Mouse (Mus musculus) liver, embryonic 12.5 days (tissue): Measurements from ENCODE around the gene Sppl2c. TPM values are rescaled to one million over a fixed set of nuclear protein-coding genes. Genes with fewer than 3 reads are reported as not detected.

Experiments used
- ATAC-seq: fragments of 200-750 bp; cut with Nextera tagmentation; 2 replicates; pipeline ENCODE4 v1.8.0; 2017; ENCODE audit warnings: moderate number of reproducible peaks, mild to moderate bottlenecking, moderate library complexity
- H3K27ac ChIP-seq: fragments of 300-500 bp; sonication (generic); 2 replicates; pipeline ENCODE4 v1.5.1; 2016; ENCODE audit warnings: mild to moderate bottlenecking
- H3K27me3 ChIP-seq: fragments of 300-500 bp; sonication (generic); replicated peaks from 2 replicates; pipeline ENCODE4 v1.6.1; 2016; ENCODE audit warnings: mild to moderate bottlenecking, moderate library complexity
- H3K36me3 ChIP-seq: fragments of 300-500 bp; sonication (generic); 2 replicates; pipeline ENCODE4 v1.6.1; 2016; ENCODE audit warnings: mild to moderate bottlenecking, moderate library complexity
- H3K4me1 ChIP-seq: fragments of 300-500 bp; sonication (generic); 2 replicates; pipeline ENCODE4 v1.6.1; 2016
- H3K4me2 ChIP-seq: fragments of 300-500 bp; sonication (generic); 2 replicates; pipeline ENCODE4 v1.6.1; 2016; ENCODE audit warnings: mild to moderate bottlenecking, moderate library complexity
- H3K4me3 ChIP-seq: fragments of 300-500 bp; sonication (generic); 2 replicates; pipeline ENCODE4 v1.5.1; 2016; ENCODE audit warnings: mild to moderate bottlenecking, moderate library complexity
- H3K9ac ChIP-seq: fragments of 300-500 bp; sonication (generic); 2 replicates; pipeline ENCODE4 v1.6.1; 2016; ENCODE audit warnings: mild to moderate bottlenecking, moderate library complexity
- H3K9me3 ChIP-seq: fragments of 300-500 bp; sonication (generic); replicated peaks from 2 replicates; pipeline ENCODE4 v1.6.1; 2016; ENCODE audit warnings: mild to moderate bottlenecking, moderate library complexity
- WGBS: fragments of 180-500 bp; shearing (Covaris S2); methylation state at CpG from one replicate; pipeline ENCODE4 v1.1.7; 2016; ENCODE audit not compliant: insufficient replicate concordance; 5-methylcytosine and 5-hydroxymethylcytosine counted together
- polyA plus RNA-seq: library from polyadenylated mRNA; unstranded; fragments of >200 nt; fragmentation: Nextera tagmentation; extraction: Ambion mirVana; gene quantifications from 2 replicates; pipeline ENCODE4 v1.2.1, GENCODE M21; 2016

The Sppl2c gene
- polyA plus RNA-seq, 1 experiment from 2014 or later = not detected

DNA sequence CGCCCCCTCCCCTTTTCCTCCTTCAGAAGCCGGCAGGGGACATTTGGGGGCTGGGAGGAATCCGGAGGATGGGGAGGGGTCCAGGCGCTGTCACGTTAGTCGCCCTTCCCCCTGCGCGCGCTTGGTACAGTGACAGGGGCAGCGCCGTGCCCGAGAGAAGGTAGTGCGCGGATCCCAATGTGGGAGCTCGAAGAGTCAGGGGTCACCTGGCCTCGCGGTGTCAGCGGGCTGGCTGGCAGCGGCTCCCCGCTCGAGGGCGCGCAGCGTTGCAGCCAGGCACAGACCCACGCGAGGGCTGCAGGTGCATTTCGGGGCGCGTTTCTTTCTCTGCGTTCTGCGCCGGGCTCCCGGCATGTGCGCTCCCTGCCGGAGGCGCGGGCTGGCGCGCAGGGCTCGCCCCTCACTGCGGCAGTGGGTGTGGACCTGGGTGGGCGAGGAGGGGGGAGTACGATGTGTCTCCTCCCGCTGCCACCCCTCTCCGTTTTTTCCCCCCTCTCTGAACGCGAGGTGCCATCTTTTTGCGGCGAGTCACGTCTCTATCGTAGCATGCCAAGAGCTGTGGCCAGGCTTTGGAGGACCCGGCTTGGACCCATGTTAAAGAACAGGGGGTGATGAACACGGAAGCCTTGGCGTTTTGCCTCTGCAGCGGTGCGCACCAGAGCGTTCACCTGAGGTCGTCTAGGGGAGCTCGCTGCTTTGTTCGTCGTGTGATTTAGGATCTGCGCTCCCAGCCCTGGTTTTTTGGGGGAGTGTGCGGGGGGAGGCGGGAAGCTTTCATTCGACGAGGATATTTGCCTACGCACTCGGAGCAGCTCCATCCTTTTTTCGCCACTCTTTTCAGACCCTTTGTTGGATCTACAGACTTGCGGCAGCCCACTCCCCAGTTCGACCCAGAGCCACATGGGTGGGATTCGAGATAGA is 46.3 kb downstream of the Sppl2c start:
- H3K27ac ChIP-seq = no peak overlapping the region
- peak overlapping the region; percentile 85 for H3K4me2 ChIP-seq
- WGBS = 2% methylated on average over 70 of the region's 72 CpGs
- no peaks in the 10 kb centered on the region for H3K36me3 ChIP-seq
- ATAC-seq = no peak
- H3K9ac ChIP-seq = no peak overlapping the region
- H3K27me3 ChIP-seq = peaks cover 97% of the 10 kb centered on the region
- H3K4me3 ChIP-seq = peak overlapping the region; percentile 59
- no peaks in the 10 kb centered on the region for H3K9me3 ChIP-seq
- H3K4me1 ChIP-seq = peaks cover 14% of the 10 kb centered on the region

DNA sequence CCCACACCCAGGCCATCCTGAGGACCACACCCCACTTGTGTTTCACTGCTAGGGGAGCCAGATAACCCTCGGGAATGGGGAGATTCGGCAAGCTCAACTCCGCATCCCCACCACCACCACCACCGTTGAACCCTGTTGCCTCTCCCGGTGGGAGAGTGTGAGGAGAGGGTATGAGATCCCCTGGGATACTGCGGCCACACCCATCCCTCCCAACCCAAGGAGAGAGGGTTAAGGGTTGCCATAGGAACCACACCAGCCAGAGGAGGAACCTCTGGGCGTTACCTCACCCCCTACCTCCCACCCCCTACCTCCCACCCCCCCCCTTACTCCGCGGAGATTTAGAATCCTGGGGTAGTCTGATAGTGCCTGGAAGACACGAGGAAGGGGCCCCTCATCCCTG is 47.0 kb downstream of the Sppl2c start:
- no peak for ATAC-seq
- H3K9me3 ChIP-seq = no peaks in the 10 kb centered on the region
- H3K36me3 ChIP-seq = no peaks in the 10 kb centered on the region
- peaks cover 94% of the 10 kb centered on the region for H3K27me3 ChIP-seq
- H3K4me2 ChIP-seq = no peak overlapping the region
- H3K4me1 ChIP-seq = peaks cover 14% of the 10 kb centered on the region
- H3K27ac ChIP-seq = no peak overlapping the region
- H3K9ac ChIP-seq = no peak overlapping the region
- 2% methylated on average over 8 of the region's 10 CpGs for WGBS
- no peak overlapping the region for H3K4me3 ChIP-seq

DNA sequence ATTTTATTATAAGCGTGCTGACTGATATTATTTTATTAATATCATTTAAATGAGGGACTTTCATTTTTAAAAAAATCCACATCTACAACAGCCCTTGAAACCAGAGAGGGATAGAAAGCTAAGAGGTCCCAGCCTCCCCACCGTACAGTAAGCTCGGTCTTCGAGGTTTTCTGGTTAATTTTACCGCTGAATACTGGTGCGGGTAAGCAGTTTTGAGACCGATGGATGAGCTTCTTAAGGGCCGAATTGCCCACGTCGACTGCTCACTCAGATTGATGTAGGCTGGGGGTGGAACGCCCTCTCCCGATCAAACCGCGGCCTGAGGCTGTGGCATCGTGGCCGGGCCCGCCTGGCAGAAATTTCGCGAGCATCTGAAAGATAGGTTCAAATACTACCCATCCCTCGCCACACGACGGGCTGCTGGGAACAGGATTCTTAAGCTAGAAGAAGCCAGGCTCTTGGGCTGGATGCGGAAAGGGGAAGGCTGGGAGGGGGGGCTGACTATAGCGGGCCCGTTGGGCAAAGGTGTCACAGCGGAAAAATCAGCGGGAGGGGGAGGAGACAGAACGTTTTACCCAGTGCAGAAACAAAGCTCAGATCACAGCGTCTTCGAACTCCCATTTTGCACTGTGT is 47.6 kb downstream of the Sppl2c start:
- Histone ChIP-seq H3K4me1 (peaks cover 14% of the 10 kb centered on the region), H3K36me3 (no peaks in the 10 kb centered on the region), H3K27me3 (peaks cover 90% of the 10 kb centered on the region), H3K9me3 (no peaks in the 10 kb centered on the region), H3K27ac (no peak overlapping the region), H3K4me3 (no peak overlapping the region), H3K4me2 (no peak overlapping the region), H3K9ac (no peak overlapping the region)
- WGBS = 5% methylated on average over 30 of the region's 30 CpGs
- ATAC-seq = no peak

DNA sequence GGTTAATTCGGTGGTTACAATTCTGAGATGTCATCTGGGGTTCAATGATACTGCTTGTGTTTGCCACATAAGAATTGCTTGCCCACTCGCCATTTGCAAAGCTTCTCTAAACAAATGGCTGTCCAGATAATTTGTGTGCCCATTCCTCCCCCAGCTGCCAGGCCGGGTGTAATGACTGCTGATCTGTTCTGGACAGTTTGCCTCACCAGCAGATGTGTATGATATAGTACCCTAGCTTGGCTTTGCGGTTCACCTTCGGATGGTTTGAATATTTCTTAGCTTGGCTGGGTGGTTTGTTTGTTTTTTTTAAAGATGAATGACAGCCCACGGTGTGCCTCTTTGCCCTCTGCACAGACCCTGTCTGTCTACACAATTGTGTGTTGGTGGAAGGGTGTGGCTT is 48.6 kb downstream of the Sppl2c start:
- 45% methylated on average over 6 of the region's 6 CpGs for WGBS
- no peak overlapping the region for H3K4me2 ChIP-seq
- ATAC-seq = no peak

DNA sequence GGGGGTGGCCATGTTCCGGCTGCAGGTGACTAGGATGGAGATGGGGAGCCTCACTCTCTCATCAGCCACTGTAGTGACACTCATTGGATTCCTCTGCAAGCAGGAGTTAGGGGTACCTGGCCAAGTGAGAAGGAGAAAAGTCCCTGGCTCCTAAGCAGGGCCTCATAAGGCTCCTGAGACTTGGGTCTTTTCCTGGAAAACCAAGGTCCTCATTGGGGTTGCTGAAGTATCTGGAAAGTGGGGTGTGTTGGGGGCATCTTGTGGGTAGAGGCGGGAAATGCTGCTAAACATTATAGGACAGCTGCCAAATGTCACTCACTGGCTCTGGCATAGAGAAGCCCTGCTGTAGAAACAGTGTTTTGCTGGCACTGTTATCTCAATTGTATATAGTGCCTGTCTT is 49.8 kb downstream of the Sppl2c start:
- no peak overlapping the region for H3K4me3 ChIP-seq

More for the DNA sequence above, 48.6 kb downstream of the Sppl2c start:
- Histone ChIP-seq H3K4me1 (peaks cover 14% of the 10 kb centered on the region), H3K36me3 (no peaks in the 10 kb centered on the region), H3K4me3 (no peak overlapping the region), H3K27me3 (peaks cover 80% of the 10 kb centered on the region), H3K27ac (no peak overlapping the region), H3K9me3 (no peaks in the 10 kb centered on the region), H3K9ac (no peak overlapping the region)

DNA sequence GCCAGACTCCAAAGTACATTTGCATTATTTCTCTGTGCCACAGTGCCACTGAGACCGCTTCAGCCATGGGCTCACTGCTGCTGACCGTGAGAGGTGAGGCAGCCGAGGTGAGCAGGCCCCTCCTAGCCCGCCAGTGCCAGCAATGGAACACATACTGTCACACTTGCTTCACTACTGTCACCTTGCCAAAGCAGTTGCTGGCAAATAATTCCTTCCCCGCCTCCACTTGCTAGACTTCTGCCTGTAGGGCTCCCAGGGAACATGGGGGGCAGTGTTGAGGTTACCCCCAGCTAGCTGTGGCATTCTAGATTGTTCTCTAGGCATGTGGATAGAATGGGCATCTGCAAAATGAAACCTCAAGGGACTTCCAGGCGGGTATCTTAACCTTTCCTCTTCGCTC is 51.1 kb downstream of the Sppl2c start:
- H3K4me2 ChIP-seq = no peak overlapping the region
- H3K9me3 ChIP-seq = no peaks in the 10 kb centered on the region
- no peak for ATAC-seq
- H3K4me3 ChIP-seq = no peak overlapping the region
- peaks cover 55% of the 10 kb centered on the region for H3K27me3 ChIP-seq
- peaks cover 4% of the 10 kb centered on the region for H3K4me1 ChIP-seq
- no peaks in the 10 kb centered on the region for H3K36me3 ChIP-seq
- WGBS = 52% methylated on average over 7 of the region's 7 CpGs
- H3K27ac ChIP-seq = no peak overlapping the region
- H3K9ac ChIP-seq = no peak overlapping the region

More for the DNA sequence above, 49.8 kb downstream of the Sppl2c start:
- H3K27ac ChIP-seq = no peak overlapping the region
- H3K4me2 ChIP-seq = no peak overlapping the region
- H3K4me1 ChIP-seq = peaks cover 14% of the 10 kb centered on the region
- no peaks in the 10 kb centered on the region for H3K36me3 ChIP-seq
- H3K9ac ChIP-seq = no peak overlapping the region
- no peak for ATAC-seq
- WGBS = 46% methylated on average over 2 of the region's 2 CpGs
- no peaks in the 10 kb centered on the region for H3K9me3 ChIP-seq
- peaks cover 68% of the 10 kb centered on the region for H3K27me3 ChIP-seq

DNA sequence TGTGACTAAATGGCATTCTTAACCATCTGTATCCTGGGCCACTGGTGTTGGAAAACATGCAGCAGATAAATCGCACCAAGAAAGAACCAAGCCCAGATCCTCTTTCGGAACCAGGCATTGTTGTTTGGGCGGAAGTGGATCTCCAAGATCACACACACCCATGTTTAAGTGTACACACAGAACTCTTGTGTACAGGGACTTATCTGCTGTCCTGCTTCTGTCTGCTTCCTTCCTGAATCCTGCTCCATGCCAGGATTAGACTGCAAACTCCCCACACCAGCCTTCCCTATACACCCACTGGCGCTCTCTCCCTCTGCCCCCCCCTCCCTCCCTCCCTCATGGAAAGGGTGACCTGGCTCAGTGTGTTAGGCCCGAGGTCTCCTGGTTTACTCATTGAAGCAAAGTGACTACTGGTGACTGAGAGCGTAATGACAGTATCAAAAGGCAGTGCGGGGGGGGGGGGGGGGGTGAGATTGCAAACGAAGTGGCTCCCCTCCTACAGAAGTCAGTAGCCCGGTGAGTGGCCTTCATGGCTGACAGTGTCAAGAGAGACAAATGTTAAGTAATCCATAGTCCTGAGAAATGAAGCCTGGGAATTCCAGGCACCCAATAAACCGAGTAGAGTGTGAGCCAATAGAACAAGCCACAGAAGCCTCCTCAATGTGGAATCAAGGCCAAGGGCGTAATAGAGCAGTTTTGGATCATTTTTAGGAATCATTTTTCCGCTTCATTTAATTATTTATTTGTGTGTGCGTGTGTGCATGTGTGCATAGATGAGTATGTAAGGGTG is 52.0 kb downstream of the Sppl2c start:
- H3K9me3 ChIP-seq = no peaks in the 10 kb centered on the region
- H3K4me2 ChIP-seq = no peak overlapping the region
- 53% methylated on average over 12 of the region's 13 CpGs for WGBS
- H3K27ac ChIP-seq = no peak overlapping the region
- no peaks in the 10 kb centered on the region for H3K4me1 ChIP-seq
- no peak overlapping the region for H3K9ac ChIP-seq
- peaks cover 46% of the 10 kb centered on the region for H3K27me3 ChIP-seq
- no peak for ATAC-seq
- H3K4me3 ChIP-seq = no peak overlapping the region
- H3K36me3 ChIP-seq = no peaks in the 10 kb centered on the region

Other genes with a start within 250 kb of the Sppl2c start
- gene Nsf, start 232.3 kb upstream of the Sppl2c start, polyA plus RNA-seq = 39.9 and 40.6 TPM in 2 replicates
- 22.7 and 24.5 TPM in 2 replicates for gene Arf2, start 219.6 kb upstream of the Sppl2c start, polyA plus RNA-seq
- not detected in 2 replicates for gene Crhr1, start 53.5 kb upstream of the Sppl2c start, polyA plus RNA-seq
- 0.24 and 0.42 TPM in 2 replicates for gene Mapt, start 45.1 kb downstream of the Sppl2c start, polyA plus RNA-seq